Mouse (Mus musculus): ENCODE measurements around the gene Serp2. TPM values are rescaled to one million over a fixed set of nuclear protein-coding genes. Genes with fewer than 3 reads are reported as not detected.
A peak's percentile ranks its signal among the peaks of the same experiment; 100 is the strongest.

Gene Serp2
- polyA plus RNA-seq, 2 experiments: 0.63 to 1.3 TPM

DNA sequence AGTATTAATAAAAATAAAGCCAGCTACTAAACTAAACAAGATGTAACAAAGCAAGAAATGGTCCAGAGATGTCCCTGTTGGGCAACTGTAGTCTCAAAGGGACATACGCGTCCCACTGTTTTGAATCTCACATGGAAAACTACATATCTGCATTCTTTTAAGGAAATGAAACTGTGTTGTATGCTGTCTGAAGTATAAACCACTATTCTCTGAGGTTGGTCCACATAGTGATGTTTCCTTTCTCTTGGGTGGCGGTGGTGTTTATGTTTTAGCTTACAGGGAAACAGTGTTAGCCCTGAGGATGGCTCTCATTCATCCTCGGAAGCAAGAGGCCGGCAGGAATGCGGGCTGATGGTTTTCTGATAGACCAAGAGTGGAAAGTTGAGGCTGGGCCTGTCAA lies 12.6 kb downstream of the Serp2 start:
- Histone ChIP-seq H3K27me3 (ENCODE audit: control insufficient read depth, insufficient read depth, low read length) (no peaks in the 10 kb centered on the region), H3K36me3 (replicated peaks; ENCODE audit: control insufficient read depth, insufficient read depth, low read depth) (no peaks in the 10 kb centered on the region), H3K27ac (no peak overlapping the region), H3K4me3 (ENCODE audit: insufficient read depth in 1 of 2, low read depth in 2 of 2, low read length in 2 of 2) (no peak overlapping the region), H3K4me1 (replicated peaks; ENCODE audit: control insufficient read depth in 2 of 2, insufficient read depth in 2 of 2, low read length in 1 of 2) (peaks cover 3 to 22% of the 10 kb centered on the region in 2 experiments; a peak in 3 of 4 replicates), H3K9ac (replicated peaks) (no peak overlapping the region), H3K9me3 (ENCODE audit: control insufficient read depth, low read length) (no peaks in the 10 kb centered on the region), H3K4me2 (ENCODE audit: low read depth) (no peak overlapping the region)
- no peak for ATAC-seq (ENCODE audit: insufficient read depth)
- 85% methylated on average over 6 of the region's 6 CpGs for WGBS (ENCODE audit: insufficient replicate concordance)
- no peak for DNase-seq (ENCODE audit: low read depth in 3 of 3, low spot score in 3 of 3)
- no peak for TF ChIP-seq CTCF (IDR thresholded peaks at IDR 0.05; ENCODE audit: low read depth)
- TF ChIP-seq EP300 (IDR thresholded peaks at IDR 0.05; ENCODE audit: low read depth): no peak

DNA sequence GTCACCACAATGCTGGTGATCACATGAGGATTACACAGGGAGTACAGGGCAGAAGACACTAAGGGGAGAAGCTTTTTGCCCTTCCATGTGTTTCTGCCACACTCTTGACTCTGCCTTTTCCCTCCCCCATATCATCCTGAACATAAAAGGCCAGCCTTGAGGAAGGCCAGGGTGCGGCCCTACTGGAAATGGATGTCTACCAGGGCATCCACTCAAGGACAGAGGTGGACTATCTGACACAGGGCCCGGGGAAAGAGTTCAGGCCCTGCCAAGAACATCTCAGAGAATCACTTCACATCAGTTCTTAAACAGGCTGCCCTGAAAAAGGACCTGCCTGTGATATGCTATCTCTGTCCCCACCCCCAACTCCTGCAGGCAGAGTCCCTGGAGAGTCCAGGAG lies 15.3 kb downstream of the Serp2 start:
- no peak overlapping the region for H3K27ac ChIP-seq
- ATAC-seq (ENCODE audit: insufficient read depth) (no peak), DNase-seq (ENCODE audit: low read depth in 3 of 3, low spot score in 3 of 3) (no peak)
- H3K4me3 ChIP-seq (ENCODE audit: insufficient read depth in 1 of 2, low read depth in 2 of 2, low read length in 2 of 2): no peak overlapping the region
- no peak overlapping the region for H3K4me2 ChIP-seq (ENCODE audit: low read depth)
- no peak for TF ChIP-seq EP300 (IDR thresholded peaks at IDR 0.05; ENCODE audit: low read depth)
- TF ChIP-seq CTCF (IDR thresholded peaks at IDR 0.05; ENCODE audit: low read depth): no peak
- no peaks in the 10 kb centered on the region for H3K27me3 ChIP-seq (ENCODE audit: control insufficient read depth, insufficient read depth, low read length)
- peaks cover 3 to 26% of the 10 kb centered on the region in 2 experiments; a peak in 3 of 4 replicates for H3K4me1 ChIP-seq (replicated peaks; ENCODE audit: control insufficient read depth in 2 of 2, insufficient read depth in 2 of 2, low read length in 1 of 2)
- no peaks in the 10 kb centered on the region for H3K36me3 ChIP-seq (replicated peaks; ENCODE audit: control insufficient read depth, insufficient read depth, low read depth)
- H3K9ac ChIP-seq (replicated peaks): no peak overlapping the region
- H3K9me3 ChIP-seq (ENCODE audit: control insufficient read depth, low read length): no peaks in the 10 kb centered on the region
- WGBS (ENCODE audit: insufficient replicate concordance): 52% methylated on average over 2 of the region's 2 CpGs

DNA sequence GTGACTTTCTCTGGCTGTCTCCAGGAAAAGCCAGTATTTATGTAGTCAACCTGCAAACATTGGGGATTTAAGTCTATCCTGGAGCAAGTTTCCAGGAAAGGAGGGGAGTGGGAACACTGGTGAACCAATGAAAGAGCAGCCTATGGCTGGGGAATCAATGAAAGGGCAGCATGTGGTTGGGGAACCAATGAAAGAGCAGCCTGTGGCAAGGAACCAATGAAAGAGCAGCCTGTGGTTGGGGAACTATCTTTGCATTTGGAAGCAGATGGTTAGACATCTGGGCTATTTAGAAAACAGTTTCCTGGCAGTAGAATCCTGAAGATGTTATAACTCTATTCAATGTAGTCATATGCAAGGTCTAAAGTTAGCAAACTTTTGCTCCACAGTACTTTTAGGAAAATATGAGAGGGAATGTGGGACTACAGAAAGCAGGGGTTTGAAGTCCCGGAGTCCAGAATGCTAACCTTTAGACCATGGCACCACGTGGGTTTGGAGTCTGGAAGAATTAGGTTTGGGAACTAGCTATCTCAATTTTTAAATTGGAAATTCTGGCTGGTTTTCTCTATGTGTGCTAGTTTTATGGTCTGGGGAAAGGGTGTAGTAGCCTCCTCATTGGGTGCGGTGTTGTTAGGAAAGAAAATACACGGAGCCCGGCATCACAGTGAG lies 16.6 kb downstream of the Serp2 start:
- Histone ChIP-seq H3K36me3 (replicated peaks; ENCODE audit: control insufficient read depth, insufficient read depth, low read depth) (no peaks in the 10 kb centered on the region), H3K9me3 (ENCODE audit: control insufficient read depth, low read length) (no peaks in the 10 kb centered on the region), H3K4me1 (replicated peaks; ENCODE audit: control insufficient read depth in 2 of 2, insufficient read depth in 2 of 2, low read length in 1 of 2) (peaks cover 3 to 31% of the 10 kb centered on the region in 2 experiments), H3K4me3 (ENCODE audit: insufficient read depth in 1 of 2, low read depth in 2 of 2, low read length in 2 of 2) (no peak overlapping the region), H3K4me2 (ENCODE audit: low read depth) (no peak overlapping the region), H3K9ac (replicated peaks) (no peak overlapping the region), H3K27ac (no peak overlapping the region), H3K27me3 (ENCODE audit: control insufficient read depth, insufficient read depth, low read length) (no peaks in the 10 kb centered on the region)
- DNase-seq (ENCODE audit: low read depth in 3 of 3, low spot score in 3 of 3) (no peak), ATAC-seq (ENCODE audit: insufficient read depth) (no peak; the same call in 1 of the 2 replicates)
- WGBS (ENCODE audit: insufficient replicate concordance): 84% methylated on average over 5 of the region's 5 CpGs
- no peak for TF ChIP-seq EP300 (IDR thresholded peaks at IDR 0.05; ENCODE audit: low read depth)

DNA sequence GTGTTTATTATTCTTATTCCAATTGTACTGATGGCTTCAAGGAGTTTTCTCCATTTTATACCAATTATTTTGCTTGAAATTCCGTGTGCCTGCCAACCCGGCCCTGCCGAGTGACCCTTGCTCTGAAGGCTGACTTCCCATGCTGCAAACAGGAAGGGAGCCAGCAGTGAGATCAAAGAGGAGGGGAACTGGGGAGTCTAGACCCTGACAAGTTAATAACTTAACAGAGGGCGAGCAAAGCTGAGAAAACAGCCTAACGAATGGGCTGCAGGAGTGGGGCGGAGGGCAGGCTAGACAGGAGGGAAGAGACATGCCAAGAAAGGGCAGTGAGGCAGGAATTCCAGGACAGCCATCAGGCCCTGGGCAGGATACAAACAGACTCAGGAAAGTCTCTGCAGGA lies 19.8 kb downstream of the Serp2 start:
- Histone ChIP-seq H3K36me3 (replicated peaks; ENCODE audit: control insufficient read depth, insufficient read depth, low read depth) (no peaks in the 10 kb centered on the region), H3K4me1 (replicated peaks; ENCODE audit: control insufficient read depth in 2 of 2, insufficient read depth in 2 of 2, low read length in 1 of 2) (peaks cover 23 to 36% of the 10 kb centered on the region in 2 experiments), H3K27ac (no peak overlapping the region), H3K27me3 (ENCODE audit: control insufficient read depth, insufficient read depth, low read length) (no peaks in the 10 kb centered on the region), H3K9ac (replicated peaks) (no peak overlapping the region), H3K4me3 (ENCODE audit: insufficient read depth in 1 of 2, low read depth in 2 of 2, low read length in 2 of 2) (no peak overlapping the region), H3K9me3 (ENCODE audit: control insufficient read depth, low read length) (no peaks in the 10 kb centered on the region), H3K4me2 (ENCODE audit: low read depth) (no peak overlapping the region)
- DNase-seq (ENCODE audit: low read depth in 3 of 3, low spot score in 3 of 3) (no peak), ATAC-seq (ENCODE audit: insufficient read depth) (no peak)
- WGBS (ENCODE audit: insufficient replicate concordance): 51% methylated on average over 6 of the region's 6 CpGs
- no peak for TF ChIP-seq EP300 (IDR thresholded peaks at IDR 0.05; ENCODE audit: low read depth)
- TF ChIP-seq CTCF (IDR thresholded peaks at IDR 0.05; ENCODE audit: low read depth): no peak

DNA sequence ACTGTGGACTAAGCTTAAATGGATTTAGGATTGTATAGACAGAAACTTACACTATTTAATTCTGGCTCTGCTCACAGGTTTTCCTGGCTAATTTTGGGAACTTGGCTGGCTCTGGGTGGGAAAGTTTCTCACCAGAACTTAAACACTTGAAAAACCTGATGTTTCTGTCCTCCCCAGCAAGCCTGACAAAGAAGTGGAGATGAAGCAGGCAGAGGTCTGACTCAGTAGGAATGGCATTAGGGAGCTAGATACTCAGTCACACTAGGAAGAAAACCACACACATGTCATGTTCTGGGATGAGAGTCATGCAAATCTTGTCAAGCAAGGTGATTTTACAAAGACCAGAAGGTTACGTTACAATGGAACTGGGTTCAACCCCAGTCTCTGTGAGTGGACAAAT lies 21.6 kb downstream of the Serp2 start:
- ATAC-seq (ENCODE audit: insufficient read depth): no peak
- Histone ChIP-seq H3K9me3 (ENCODE audit: control insufficient read depth, low read length) (no peaks in the 10 kb centered on the region), H3K4me3 (ENCODE audit: insufficient read depth in 1 of 2, low read depth in 2 of 2, low read length in 2 of 2) (peak overlapping the region in 1 of 2 experiments; percentile 66; a peak in 1 of 4 replicates), H3K9ac (replicated peaks) (peak overlapping the region; percentile 55), H3K27ac (peak overlapping the region; percentile 65), H3K27me3 (ENCODE audit: control insufficient read depth, insufficient read depth, low read length) (no peaks in the 10 kb centered on the region), H3K4me1 (replicated peaks; ENCODE audit: control insufficient read depth in 2 of 2, insufficient read depth in 2 of 2, low read length in 1 of 2) (peaks cover 42 to 48% of the 10 kb centered on the region in 2 experiments), H3K4me2 (ENCODE audit: low read depth) (peak overlapping the region; percentile 99), H3K36me3 (replicated peaks; ENCODE audit: control insufficient read depth, insufficient read depth, low read depth) (no peaks in the 10 kb centered on the region)
- TF ChIP-seq EP300 (IDR thresholded peaks at IDR 0.05; ENCODE audit: low read depth) (no peak), CTCF (IDR thresholded peaks at IDR 0.05; ENCODE audit: low read depth) (no peak)
- 87% methylated on average over 1 of the region's 1 CpGs for WGBS (ENCODE audit: insufficient replicate concordance)
- DNase-seq (ENCODE audit: low read depth in 3 of 3, low spot score in 3 of 3): no peak

Data from liver, embryonic 14.5 days (tissue).